Mouse (Mus musculus): ENCODE measurements around the gene Traf3.

- TF ChIP-seq CTCF (IDR thresholded peaks at IDR 0.05; ENCODE audit: extremely low read depth, insufficient read depth, insufficient read length, insufficient replicate concordance): no peak
- no peak for TF ChIP-seq POLR2A (IDR thresholded peaks at IDR 0.05; ENCODE audit: low read depth, low read length)
These were observed 40.5 kb upstream of the Traf3 start for GRCm38 (mm10) chr12:111125666-111126065.

All from spleen, adult 2 months (tissue).